Mouse (Mus musculus) small intestine, adult 2 months (tissue): ENCODE data around the gene Cldn13.

ENCODE experiments used
- CTCF ChIP-seq: fragments of 200-500 bp; IDR thresholded peaks from 2 replicates; pipeline ENCODE4 v1.5.1; 2012; ENCODE audit warnings: low read depth, mild to moderate bottlenecking, control low read depth, inconsistent platforms, low read length, moderate library complexity, mixed read lengths; ENCODE audit not compliant: insufficient replicate concordance, insufficient read length; ENCODE audit errors: extremely low read depth
- POLR2A ChIP-seq: fragments of 200-500 bp; IDR thresholded peaks from 2 replicates; pipeline ENCODE4 v1.6.1; 2012; ENCODE audit warnings: low read depth, mild to moderate bottlenecking, control low read depth, inconsistent platforms, low read length, moderate library complexity

GRCm38 (mm10) chr5:134946063-134946856 lies 30.9 kb upstream of the Cldn13 start:
- TF ChIP-seq CTCF = no peak
- no peak for TF ChIP-seq POLR2A
